Mouse (Mus musculus): Measurements from ENCODE around the gene Spata48.
A peak's percentile ranks its signal among the peaks of the same experiment; 100 is the strongest.

Spata48 gene

GRCm38 (mm10) chr11:11461635-11462560, at the start of gene Spata48, which contains the start of gene Zpbp:
Spata48 (plus strand) TSS chr11:11462094.
Zpbp (minus strand) TSS chr11:11462408.
- DNase-seq (ENCODE audit: low read depth, low spot score) = peak; percentile 89

GRCm38 (mm10) chr11:11414188-11414587, 47.7 kb upstream of the Spata48 start:
- no peak for DNase-seq (ENCODE audit: low read depth, low spot score)

DNA sequence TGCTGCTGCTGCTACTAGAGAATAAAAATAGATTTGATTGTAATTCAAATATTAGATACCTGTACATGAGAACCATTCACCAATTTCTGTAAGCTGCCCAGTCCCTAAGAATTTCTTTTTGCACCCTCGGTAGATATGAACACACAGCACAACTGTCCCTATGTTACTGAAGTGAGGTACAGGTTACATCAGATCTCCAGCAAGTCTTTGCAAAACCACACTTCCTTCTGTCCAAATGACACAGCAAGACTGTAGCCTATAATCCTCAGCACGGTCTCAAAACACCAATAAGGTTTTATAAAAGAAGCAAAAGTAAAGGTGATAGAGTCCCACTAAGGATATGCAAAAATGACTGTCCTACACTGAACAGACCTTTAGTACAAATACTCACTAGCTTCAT, 44.5 kb upstream of the Spata48 start:
- no peak for DNase-seq (ENCODE audit: low read depth, low spot score)

DNA sequence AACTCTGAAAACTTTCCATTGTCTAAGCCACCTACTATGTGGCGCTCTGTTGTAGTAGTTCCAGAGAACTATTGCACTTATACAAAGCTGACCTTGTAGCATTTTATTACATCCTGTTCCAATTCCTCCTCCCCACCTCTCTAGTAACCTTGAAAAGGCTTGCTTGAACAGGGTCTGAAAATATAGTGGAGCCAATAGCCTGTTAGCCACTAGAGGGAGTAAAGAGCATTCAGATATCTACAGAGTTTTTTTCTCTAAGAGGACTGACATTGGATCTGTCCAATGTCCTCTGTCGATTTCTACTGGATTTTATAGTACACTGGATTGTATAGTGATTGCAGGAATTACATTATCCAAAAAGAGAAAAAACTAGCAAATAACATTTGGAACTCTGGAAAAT, 6.9 kb upstream of the Spata48 start:
- DNase-seq (ENCODE audit: low read depth, low spot score) = peak; percentile 5

DNA sequence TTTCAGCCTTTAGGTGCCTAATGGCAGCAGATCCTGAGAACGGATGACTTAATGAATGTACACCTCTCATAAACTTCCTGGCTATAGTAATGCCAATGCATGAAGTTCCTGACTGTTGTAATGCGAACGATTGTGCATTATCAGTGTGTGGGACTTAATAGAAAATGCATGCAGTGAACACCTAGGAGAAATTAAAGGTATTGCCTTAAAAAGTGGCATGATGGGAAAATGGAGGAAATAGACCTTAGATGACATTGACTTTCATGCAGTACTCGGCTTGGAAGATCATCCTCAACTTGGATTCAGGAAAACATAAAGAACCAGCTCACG, 632 bp downstream of the Spata48 start:
- DNase-seq (ENCODE audit: low read depth, low spot score) = peak; percentile 27

DNA sequence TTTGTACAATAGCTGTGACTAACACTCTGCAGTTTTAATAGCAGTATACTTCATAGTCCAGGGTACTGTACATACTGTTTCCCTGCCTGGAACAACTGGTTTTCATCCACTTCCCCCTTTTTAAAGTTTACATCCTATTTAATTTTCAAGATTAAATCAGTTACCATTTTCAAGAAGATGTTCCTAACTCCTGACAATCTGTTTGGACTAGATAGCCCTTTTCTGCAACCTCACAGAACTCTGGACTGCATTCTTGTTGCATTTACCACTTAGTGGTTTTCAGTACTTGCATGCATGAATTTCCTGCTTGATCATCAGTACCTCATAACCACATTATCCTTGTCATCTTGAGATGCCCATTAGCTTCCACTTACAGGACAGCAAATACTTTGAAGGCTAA, 7.0 kb downstream of the Spata48 start:
- DNase-seq (ENCODE audit: low read depth, low spot score) = no peak

- DNase-seq (ENCODE audit: low read depth, low spot score) = no peak
Measured at GRCm38 (mm10) chr11:11484378-11484777, 22.5 kb downstream of the Spata48 start.

DNA sequence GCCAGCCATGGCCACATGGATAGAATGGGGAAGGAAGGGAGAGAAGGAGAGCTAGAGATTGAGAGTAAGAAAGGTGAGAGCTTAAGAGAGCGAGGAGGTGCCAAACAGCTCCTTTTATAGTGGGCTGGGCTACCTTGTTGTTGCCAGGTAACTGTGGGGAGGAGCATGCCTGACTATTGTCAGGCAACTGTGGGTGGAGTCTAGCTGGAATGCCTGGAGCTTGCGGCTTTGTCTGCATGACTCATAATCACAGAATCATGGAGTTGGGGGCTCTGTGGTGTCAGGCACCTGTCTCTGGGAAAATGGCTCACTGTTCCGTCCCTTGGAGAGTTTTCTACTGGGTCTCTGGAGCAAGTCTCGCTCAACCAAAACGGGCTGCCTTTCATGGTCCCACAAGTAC, 30.1 kb downstream of the Spata48 start:
- no peak for DNase-seq (ENCODE audit: low read depth, low spot score)

- no peak for DNase-seq (ENCODE audit: low read depth, low spot score)
Measured at GRCm38 (mm10) chr11:11495697-11496096, 33.8 kb downstream of the Spata48 start.

GRCm38 (mm10) chr11:11499944-11500343, 38.0 kb downstream of the Spata48 start:
- peak; percentile 43 for DNase-seq (ENCODE audit: low read depth, low spot score)

DNA sequence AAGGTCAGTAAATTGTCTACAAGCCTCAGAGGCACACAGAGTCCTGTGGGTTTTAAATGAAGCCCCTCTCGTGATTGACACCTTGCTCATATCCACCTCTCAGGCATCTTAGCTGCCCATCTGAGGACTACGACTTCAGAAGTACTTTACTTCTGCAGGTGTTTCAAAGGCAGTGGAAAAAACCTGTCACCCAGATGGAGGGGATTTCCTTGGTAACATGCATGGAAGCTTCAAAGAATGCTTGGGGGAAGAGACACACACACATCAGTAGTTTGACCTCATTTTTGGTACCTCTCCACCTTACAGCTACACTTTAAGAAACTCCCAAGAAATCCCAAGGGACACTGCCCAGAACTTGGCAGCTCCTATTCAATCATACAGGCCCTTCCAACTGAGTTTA, 44.3 kb downstream of the Spata48 start:
- DNase-seq (ENCODE audit: low read depth, low spot score) = no peak

DNA sequence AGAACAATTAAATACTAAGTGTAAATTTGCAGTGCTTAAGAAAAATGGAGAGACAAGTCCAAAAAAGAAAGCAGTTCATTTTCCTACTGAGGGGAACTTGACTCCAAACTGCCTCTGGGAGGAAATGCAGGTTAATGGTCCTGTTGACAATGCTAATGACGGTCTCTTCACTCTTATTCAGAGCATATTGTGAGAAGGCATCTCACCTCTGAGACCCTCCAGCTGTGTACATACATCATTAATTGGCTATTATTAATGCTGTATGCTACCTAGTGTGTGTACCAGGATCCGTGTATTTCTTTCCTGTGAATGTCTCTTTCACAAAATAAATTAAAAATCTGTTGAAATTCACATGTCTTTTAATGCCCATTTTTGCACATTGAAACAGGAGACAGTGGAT, 47.5 kb downstream of the Spata48 start:
- no peak for DNase-seq (ENCODE audit: low read depth, low spot score)

GRCm38 (mm10) chr11:11512056-11512455, 50.2 kb downstream of the Spata48 start:
- DNase-seq (ENCODE audit: low read depth, low spot score) = no peak

DNA sequence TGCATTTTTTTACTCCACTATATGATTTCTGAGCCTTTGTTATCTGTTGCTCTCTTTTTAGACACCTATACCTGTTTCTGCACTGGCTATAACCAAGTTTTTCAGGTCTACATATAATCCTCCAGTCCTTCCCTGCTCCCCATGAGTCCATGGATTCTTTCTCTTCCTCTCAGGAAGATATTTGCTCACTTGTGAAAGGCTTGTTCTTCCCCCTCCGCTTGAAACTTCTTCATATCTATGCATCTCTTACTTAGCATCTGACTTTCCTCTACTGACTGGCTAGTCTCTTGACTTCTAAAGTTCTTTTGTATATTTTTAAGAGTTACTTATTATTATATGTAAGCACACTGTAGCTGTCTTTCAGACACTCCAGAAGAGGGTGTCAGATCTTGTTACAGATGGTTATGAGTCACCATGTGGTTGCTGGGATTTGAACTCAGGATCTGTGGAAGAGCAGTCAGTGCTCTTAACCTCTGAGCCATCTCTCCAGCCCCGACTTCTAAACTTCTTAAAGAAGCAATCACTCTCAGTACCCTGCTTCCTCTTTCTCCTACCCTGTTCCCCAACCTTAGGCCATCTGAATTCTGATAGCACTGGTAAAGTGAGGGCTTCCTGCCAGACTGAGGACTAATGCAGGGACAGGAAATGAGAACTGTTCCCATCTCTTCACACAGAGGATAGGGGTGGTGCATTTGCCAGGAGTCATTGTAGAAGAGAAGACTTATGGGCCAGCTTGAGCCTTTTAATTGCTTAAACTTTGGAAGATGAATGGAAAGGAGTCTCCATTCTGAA, 51.3 kb downstream of the Spata48 start:
- no peak for DNase-seq (ENCODE audit: low read depth, low spot score)

DNA sequence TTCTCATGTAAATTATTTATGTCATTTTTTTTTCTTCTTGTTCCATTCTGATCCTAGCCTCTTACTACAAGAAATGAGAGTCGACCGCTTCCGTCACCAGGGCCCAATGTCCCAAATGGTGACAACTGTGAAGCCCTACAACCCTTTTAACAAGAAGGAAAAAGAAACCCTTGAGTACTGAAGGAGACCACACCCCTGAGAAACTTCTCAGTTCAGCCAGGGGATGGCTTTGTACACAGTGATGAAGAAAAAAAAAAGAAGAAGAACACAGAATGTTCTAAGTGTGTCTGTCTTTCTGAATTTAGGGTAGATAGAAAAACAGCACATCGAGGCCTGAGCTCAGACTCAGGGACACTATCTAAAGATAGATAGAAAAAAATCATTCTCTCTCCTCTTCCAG, 53.0 kb downstream of the Spata48 start:
- no peak for DNase-seq (ENCODE audit: low read depth, low spot score)

GRCm38 (mm10) chr11:11517781-11518435, 56.0 kb downstream of the Spata48 start:
- DNase-seq (ENCODE audit: low read depth, low spot score) = no peak

- no peak for DNase-seq (ENCODE audit: low read depth, low spot score)
Measured at GRCm38 (mm10) chr11:11519255-11520243, 57.7 kb downstream of the Spata48 start.

- no peak for DNase-seq (ENCODE audit: low read depth, low spot score)
Measured at GRCm38 (mm10) chr11:11521908-11522441, 60.1 kb downstream of the Spata48 start.

GRCm38 (mm10) chr11:11528760-11529159, 66.9 kb downstream of the Spata48 start:
- DNase-seq (ENCODE audit: low read depth, low spot score) = no peak

- no peak for DNase-seq (ENCODE audit: low read depth, low spot score)
Measured at GRCm38 (mm10) chr11:11529165-11529564, 67.3 kb downstream of the Spata48 start.

DNA sequence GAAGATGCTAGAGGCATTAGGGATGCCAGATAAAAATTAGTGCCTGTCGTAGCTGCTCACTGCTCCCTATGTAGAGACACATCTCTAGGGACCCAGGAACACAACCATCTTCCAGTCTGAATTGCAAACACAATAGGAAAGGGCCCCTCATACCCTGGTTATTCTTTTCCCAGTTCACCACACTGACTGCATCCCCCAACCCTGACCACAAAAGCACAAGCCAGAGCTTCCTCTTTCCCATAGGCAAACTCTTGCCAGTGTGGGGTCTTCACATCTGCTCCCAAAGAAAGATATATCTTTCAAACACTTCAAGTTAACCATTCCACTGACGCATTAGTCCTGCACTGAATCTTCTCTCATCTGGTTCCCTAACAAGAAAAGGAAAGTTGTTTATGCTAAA, 68.2 kb downstream of the Spata48 start:
- no peak for DNase-seq (ENCODE audit: low read depth, low spot score)
